Mouse (Mus musculus): ENCODE results near the gene Nprl3. TPM values are rescaled to one million over a fixed set of nuclear protein-coding genes. Genes with fewer than 3 reads are reported as not detected.

Nprl3 gene
- 13.7 TPM for polyA plus RNA-seq (2014; fragmentation: Illumina TruSeq; extraction: RNeasy Lipid Tissue Mini Kit (QIAGEN cat#74804); ENCODE audit: low read depth, low replicate concordance)

DNA sequence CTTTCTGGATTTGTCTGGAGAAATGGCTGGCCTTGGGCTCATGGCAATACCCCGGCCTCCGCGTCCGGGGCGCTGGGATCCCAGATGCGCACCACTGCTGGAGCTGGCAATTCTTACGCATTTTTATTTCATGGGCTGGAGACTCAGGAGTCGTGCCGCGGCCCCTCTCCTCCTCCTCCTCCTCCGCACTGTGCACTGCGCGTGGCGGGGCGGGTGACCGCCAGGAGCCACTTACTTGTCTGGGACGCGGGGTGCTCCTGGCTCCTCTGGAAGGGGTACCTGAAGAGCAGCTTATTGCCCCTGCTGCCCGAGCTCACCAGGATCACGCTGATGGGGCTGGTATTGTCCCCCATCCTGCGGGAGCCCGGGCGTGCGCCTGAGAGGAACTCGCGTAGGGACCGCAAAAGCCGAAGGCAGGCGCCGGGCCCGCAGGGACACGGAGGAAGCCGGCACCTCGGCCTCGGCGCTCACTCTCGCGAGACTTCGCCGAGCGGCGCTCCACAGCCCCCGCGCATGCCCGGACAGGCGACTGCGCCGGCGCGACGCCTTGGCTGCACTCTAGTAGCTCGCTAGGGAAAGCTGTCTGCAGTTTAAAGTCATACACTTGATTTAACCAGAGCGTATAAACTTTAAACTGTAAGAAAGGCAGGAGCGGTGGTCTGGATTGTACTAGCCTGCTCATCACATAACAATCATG, at the start of gene Nprl3:
Nprl3 (minus strand) TSS at position 520 of the 697 bp plus-strand sequence.

DNA sequence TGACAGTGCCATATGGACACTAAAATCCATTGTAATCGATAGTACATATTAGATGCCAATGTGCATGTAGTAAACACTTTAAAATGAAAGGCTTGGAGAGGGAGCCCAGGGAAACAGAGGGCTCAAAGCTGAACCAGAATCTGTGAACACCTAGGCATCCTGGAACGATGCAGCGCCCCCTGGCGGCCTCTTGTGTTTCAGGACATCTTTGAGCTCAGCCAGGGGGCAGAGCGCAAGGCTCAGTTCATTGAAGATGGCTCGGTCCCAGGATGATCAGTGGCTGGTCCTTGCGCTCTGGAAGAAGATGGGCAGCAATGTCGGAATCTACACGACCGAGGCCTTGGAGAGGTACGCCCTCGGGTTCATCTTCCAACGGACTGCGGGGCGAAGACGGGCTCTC, 32.4 kb upstream of the Nprl3 start, which contains the start of gene Hbq1a:
Hbq1a (plus strand) TSS at position 205 of the 400 bp plus-strand sequence.

DNA sequence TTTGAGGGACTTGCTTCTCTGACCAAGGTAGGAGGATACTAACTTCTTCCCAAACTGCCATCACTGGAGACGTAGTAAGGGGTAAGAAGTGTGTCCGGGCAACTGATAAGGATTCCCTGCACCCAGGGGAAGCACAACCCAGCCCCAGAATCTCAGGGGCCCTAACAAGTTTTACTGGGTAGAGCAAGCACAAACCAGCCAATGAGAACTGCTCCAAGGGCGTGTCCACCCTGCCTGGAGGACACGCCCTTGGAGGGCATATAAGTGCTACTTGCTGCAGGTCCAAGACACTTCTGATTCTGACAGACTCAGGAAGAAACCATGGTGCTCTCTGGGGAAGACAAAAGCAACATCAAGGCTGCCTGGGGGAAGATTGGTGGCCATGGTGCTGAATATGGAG, 28.7 kb upstream of the Nprl3 start, which contains the start of gene Hba-a2:
Hba-a2 (plus strand) TSS at position 287 of the 400 bp plus-strand sequence.

DNA sequence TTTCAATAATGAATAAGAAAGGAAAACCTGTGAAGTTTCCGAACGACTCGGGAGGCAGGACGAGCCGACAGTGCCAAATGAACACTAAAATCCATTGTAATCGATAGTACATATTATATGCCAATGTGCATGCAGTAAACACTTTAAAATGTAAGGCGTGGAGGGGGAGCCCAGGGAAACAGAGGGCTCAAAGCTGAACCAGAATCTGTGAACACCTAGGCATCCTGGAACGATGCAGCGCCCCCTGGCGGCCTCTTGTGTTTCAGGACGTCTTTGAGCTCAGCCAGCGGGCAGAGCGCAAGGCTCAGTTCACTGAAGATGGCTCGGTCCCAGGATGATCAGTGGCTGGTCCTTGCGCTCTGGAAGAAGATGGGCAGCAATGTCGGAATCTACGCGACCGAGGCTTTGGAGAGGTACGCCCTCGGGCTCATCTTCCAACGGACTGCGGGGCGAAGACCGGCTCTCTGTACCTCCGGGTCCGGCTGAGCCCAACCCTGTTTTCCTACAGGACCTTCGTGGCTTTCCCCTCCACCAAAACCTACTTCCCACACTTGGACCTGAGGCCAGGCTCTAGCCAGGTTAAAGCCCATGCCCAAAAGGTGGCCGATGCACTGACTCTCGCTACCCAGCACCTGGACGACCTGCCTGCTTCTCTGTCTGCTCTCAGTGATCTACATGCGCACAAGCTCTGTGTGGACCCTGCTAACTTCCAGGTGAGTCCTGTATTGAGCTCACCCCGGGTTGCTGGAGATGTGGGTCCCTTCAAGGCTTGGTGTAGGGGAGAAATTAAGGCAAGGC, 19.4 kb upstream of the Nprl3 start, which contains the start of gene Hbq1b:
Hbq1b (plus strand) TSS at position 271 of the 798 bp plus-strand sequence.

DNA sequence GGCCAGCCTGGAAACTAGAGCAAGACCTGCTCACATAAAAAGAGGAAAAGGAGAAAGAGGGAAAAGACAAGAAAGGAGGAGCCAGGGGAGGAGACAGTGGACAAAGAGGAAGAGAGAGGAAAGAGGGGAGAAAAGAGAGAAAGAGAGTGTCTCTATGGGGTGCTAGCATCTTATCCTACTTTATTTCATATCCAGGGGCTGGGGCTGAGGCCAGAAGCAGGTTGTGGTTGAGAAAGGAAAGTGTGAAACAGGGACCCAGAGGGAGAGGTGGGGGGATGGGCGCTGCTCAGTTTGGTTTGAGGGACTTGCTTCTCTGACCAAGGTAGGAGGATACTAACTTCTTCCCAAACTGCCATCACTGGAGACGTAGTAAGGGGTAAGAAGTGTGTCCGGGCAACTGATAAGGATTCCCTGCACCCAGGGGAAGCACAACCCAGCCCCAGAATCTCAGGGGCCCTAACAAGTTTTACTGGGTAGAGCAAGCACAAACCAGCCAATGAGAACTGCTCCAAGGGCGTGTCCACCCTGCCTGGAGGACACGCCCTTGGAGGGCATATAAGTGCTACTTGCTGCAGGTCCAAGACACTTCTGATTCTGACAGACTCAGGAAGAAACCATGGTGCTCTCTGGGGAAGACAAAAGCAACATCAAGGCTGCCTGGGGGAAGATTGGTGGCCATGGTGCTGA, 15.7 kb upstream of the Nprl3 start, which contains the start of gene Hba-a1:
Hba-a1 (plus strand) TSS at position 421 of the 687 bp plus-strand sequence.

DNA sequence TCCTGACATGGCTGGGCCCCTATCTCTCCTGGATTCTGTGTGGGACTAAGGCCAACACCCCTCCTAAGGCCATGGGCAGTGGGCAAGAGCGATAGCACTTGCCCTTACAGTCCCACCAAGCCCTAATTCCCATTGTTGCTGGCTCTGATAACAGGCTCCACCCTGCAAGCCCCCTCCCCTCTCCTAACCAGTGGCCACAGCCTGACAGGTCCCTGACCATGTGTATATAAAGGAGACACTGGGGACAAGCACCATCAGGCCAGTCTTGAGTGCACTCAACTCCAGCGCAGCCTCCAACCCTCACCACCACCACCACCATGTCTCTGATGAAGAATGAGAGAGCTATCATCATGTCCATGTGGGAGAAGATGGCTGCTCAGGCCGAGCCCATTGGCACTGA, 8.8 kb upstream of the Nprl3 start, which contains the start of gene Hba-x:
Hba-x (plus strand) TSS at position 54 of the 400 bp plus-strand sequence.

DNA sequence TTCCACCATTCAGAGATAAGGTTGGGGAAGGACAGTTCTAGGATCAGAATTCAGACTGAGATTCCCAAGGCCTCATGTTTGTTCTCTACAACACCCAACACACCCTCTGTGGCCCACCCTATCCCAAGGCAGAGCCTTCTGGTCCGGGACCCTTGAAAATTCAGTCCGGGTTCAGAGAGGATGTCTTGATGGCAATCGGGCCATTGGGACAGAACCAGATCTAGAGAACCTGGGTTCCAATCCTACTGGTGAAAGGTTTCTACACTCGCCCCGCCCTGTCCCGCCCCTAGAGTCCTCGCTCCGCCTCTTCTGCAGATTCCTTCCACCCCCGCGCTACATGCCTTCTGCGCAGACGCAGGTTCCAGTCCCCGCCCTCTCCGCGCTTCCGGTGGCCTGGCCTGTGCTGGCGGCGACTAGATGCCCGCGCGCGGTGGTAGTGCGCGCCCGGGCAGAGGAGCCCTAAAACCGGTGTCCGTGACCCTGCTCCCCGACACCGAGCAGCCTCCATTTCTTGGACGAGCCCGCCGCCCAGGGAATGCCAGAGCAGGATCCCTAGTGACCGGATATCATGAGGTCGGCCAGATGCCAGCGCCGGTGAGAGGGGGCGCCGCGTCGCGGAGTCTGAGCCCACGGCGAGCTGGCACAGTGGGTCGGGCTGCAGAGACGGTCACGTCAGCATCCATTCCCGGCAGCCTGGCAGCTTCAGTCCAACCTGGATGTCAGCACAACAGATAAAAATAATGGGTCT, 41.2 kb downstream of the Nprl3 start, which contains the start of gene Mpg:
Mpg (plus strand) TSS at position 382 of the 748 bp plus-strand sequence.

DNA sequence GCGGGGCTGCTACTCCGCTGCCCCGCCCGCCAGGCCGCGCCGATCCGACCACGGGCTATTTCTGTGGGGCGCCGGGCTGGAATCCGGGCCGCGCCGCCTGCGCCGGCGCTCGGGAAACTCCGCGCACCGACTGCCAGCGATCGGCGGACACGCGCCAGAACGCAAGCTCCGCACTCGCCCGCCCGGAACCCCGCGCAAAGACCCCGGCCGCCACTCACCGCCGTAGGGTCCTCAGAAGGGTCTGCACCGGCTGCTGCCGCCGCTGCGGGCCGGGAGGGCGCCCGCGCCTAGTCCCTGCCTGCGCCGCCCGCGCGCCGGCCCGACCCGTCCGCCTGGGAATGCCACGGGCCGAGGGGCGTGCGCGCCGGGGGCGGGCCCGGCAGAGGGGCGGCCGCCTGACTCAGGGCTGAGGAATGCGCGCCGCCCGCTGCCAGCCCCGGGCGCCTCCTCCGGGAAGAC, 45.5 kb downstream of the Nprl3 start, which contains the start of gene Rhbdf1:
Rhbdf1 (minus strand) TSS at position 350 of the 459 bp plus-strand sequence.

DNA sequence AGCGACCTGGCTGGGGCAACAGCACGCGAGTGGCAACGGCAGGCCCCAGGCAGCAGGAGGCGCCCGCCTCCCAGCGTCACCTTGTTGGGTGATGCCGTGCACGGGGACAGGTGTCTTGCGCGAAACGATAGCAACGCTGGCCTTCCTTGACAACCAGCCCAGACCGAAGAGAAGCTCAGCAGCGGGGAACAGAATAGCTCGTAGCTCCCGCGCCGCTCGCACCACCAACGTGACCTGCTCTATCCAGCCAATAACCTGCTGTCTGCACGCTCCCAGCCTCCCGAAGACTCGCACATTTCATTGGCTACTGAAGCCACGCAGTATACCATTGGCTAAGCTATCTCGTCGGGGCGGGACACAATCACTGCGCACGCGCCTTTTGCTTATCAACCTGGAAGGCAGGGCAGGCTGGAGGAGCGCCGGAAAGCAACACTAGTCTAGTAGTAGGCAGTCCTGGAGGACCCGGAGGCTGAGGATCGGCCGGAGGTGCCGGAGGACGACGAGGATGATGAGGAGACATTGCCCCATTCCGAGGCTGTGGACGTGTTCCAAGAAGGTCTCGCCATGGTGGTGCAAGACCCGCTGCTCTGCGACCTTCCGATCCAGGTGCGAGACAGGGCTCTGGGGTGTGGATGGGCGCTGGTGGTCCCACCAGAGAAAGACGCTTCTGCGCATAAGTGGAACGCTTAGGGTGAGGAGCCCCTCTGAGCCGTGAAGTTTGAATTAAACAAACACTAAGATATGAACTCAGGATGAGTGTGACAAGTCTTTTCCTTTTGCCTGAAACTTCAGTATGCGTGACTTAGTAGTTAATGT, 62.2 kb downstream of the Nprl3 start, which contains the start of gene Snrnp25:
Snrnp25 (plus strand) TSS at position 358 of the 816 bp plus-strand sequence.

DNA sequence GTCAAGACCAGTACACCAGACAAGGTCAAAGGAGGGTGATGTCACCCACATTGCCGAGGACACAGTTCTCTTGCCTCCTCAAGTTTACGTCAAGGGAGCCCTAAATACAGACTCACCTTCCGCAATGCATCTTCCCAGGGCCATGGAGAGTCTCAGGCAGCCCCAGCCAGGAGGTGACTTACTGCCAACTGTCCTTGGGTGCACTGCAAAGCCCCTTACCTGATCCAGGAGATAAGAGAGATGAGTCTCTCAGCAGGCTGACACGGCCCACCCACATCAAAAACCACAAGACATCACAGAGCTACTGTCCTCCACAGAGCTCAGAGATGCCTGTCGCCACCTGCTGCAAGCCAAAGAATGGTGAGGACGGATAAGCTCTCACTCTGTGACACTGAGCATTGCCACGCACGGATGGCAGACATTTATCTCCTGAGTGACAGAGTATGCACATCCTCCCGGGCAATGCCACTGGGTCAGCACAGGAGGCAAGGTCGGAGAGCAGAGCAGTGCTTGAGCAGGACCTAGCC, 67.4 kb downstream of the Nprl3 start, which contains the start of gene Il9r:
Il9r (minus strand) TSS at position 205 of the 527 bp plus-strand sequence.

Other genes starting within 250 kb of the Nprl3 start
- not detected for gene Il9r, start 67.4 kb downstream of the Nprl3 start, polyA plus RNA-seq (2014; fragmentation: Illumina TruSeq; extraction: RNeasy Lipid Tissue Mini Kit (QIAGEN cat#74804); ENCODE audit: low read depth, low replicate concordance)
- 2.4 TPM for gene Snrnp25, start 62.3 kb downstream of the Nprl3 start, polyA plus RNA-seq (2014; fragmentation: Illumina TruSeq; extraction: RNeasy Lipid Tissue Mini Kit (QIAGEN cat#74804); ENCODE audit: low read depth, low replicate concordance)
- 0.23 TPM for gene Rhbdf1, start 45.4 kb downstream of the Nprl3 start, polyA plus RNA-seq (2014; fragmentation: Illumina TruSeq; extraction: RNeasy Lipid Tissue Mini Kit (QIAGEN cat#74804); ENCODE audit: low read depth, low replicate concordance)
- gene Mpg, start 41.2 kb downstream of the Nprl3 start, polyA plus RNA-seq (2014; fragmentation: Illumina TruSeq; extraction: RNeasy Lipid Tissue Mini Kit (QIAGEN cat#74804); ENCODE audit: low read depth, low replicate concordance): 10.6 TPM
- not detected for gene Hba-x, start 8.7 kb upstream of the Nprl3 start, polyA plus RNA-seq (2014; fragmentation: Illumina TruSeq; extraction: RNeasy Lipid Tissue Mini Kit (QIAGEN cat#74804); ENCODE audit: low read depth, low replicate concordance)
- gene Hba-a1, start 15.8 kb upstream of the Nprl3 start, polyA plus RNA-seq (2014; fragmentation: Illumina TruSeq; extraction: RNeasy Lipid Tissue Mini Kit (QIAGEN cat#74804); ENCODE audit: low read depth, low replicate concordance): not detected
- not detected for gene Hbq1b, start 19.3 kb upstream of the Nprl3 start, polyA plus RNA-seq (2014; fragmentation: Illumina TruSeq; extraction: RNeasy Lipid Tissue Mini Kit (QIAGEN cat#74804); ENCODE audit: low read depth, low replicate concordance)
- gene Hba-a2, start 28.8 kb upstream of the Nprl3 start, polyA plus RNA-seq (2014; fragmentation: Illumina TruSeq; extraction: RNeasy Lipid Tissue Mini Kit (QIAGEN cat#74804); ENCODE audit: low read depth, low replicate concordance): 141 TPM
- gene Hbq1a, start 32.4 kb upstream of the Nprl3 start, polyA plus RNA-seq (2014; fragmentation: Illumina TruSeq; extraction: RNeasy Lipid Tissue Mini Kit (QIAGEN cat#74804); ENCODE audit: low read depth, low replicate concordance): not detected
- 1.4 TPM for gene Sh3pxd2b, start 80.1 kb upstream of the Nprl3 start, polyA plus RNA-seq (2014; fragmentation: Illumina TruSeq; extraction: RNeasy Lipid Tissue Mini Kit (QIAGEN cat#74804); ENCODE audit: low read depth, low replicate concordance)
- gene Ubtd2, start 187.7 kb upstream of the Nprl3 start, polyA plus RNA-seq (2014; fragmentation: Illumina TruSeq; extraction: RNeasy Lipid Tissue Mini Kit (QIAGEN cat#74804); ENCODE audit: low read depth, low replicate concordance): 3.8 TPM